Mouse (Mus musculus) liver, embryonic 11.5 days (tissue): ENCODE results near the gene Chadl. TPM values are rescaled to one million over a fixed set of nuclear protein-coding genes. Genes with fewer than 3 reads are reported as not detected.

Source experiments
- ATAC-seq: fragments of 200-750 bp; cut with Nextera tagmentation; replicated peaks from 2 replicates; pipeline ENCODE4 v1.8.0; 2017; ENCODE audit warnings: moderate number of reproducible peaks, mild to moderate bottlenecking, moderate TSS enrichment, moderate library complexity; ENCODE audit not compliant: low FRiP score
- DNase-seq: peaks from one replicate; pipeline ENCODE4 v3.0.0-alpha.2; 2017; ENCODE audit warnings: low spot score
- H3K27ac ChIP-seq: fragments of 300-500 bp; sonication (generic); 2 replicates; pipeline ENCODE4 v1.5.1; 2014; ENCODE audit warnings: mild to moderate bottlenecking, low read depth, low read length, control low read depth
- H3K27me3 ChIP-seq: fragments of 300-500 bp; sonication (generic); replicated peaks from 2 replicates; pipeline ENCODE4 v1.6.1; 2014; ENCODE audit warnings: low read length, mixed read lengths; ENCODE audit not compliant: control insufficient read depth, insufficient read depth
- H3K36me3 ChIP-seq: fragments of 300-500 bp; sonication (generic); 2 replicates; pipeline ENCODE4 v1.6.1; 2014; ENCODE audit warnings: mild to moderate bottlenecking, low read length, moderate library complexity, mixed read lengths; ENCODE audit not compliant: control insufficient read depth, insufficient read depth
- H3K4me1 ChIP-seq: fragments of 300-500 bp; sonication (generic); replicated peaks from 2 replicates; pipeline ENCODE4 v1.6.1; 2014; ENCODE audit warnings: low read length, mixed read lengths; ENCODE audit not compliant: control insufficient read depth, insufficient read depth
- H3K4me2 ChIP-seq: fragments of 300-500 bp; sonication (generic); 2 replicates; pipeline ENCODE4 v1.6.1; 2014; ENCODE audit warnings: mild to moderate bottlenecking, control low read depth, moderate library complexity
- H3K4me3 ChIP-seq: fragments of 300-500 bp; sonication (generic); 2 replicates; pipeline ENCODE4 v1.5.1; 2014; ENCODE audit warnings: low read depth, low read length, control low read depth
- H3K9ac ChIP-seq: fragments of 300-500 bp; sonication (generic); 2 replicates; pipeline ENCODE4 v1.6.1; 2014; ENCODE audit warnings: low read depth, low read length, control low read depth
- H3K9me3 ChIP-seq: fragments of 300-500 bp; sonication (generic); 2 replicates; pipeline ENCODE4 v1.6.1; 2016; ENCODE audit warnings: low read length, inconsistent platforms, mixed read lengths; ENCODE audit not compliant: control insufficient read depth
- WGBS: fragments of 180-500 bp; shearing (Covaris S2); extraction: QIAGEN DNeasy Blood & Tissue Kit; methylation state at CpG from one replicate; pipeline ENCODE4 v1.1.7; 2014; 5-methylcytosine and 5-hydroxymethylcytosine counted together
- polyA plus RNA-seq: library from polyadenylated mRNA; unstranded; fragments of >200 nt; fragmentation: Nextera tagmentation; extraction: Ambion mirVana; gene quantifications from 2 replicates; pipeline ENCODE4 v1.2.1, GENCODE M21; 2014

Chadl gene
- polyA plus RNA-seq, 1 experiment from 2014 or later, result 1.5 TPM

DNA sequence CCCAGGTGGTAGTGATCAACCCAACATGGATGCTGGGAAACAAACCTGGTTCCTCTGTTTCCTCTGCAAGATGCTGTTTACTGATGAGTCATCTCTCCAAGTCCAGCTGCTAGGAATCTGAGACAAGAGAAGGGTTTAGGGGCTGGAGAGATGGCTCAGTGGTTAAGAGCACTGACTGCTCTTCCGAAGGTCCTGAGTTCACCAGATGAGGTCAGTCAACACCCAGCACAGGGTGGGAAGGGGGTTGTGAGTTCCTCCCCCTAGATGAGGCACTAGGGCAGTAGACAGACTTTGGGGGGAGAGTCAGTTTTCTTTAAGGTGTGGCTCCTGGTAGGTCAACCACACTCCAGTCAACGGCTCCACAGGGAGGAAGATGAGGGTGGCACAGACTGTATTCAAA lies 35.4 kb downstream of the Chadl start:
- Histone ChIP-seq H3K4me1 (peaks cover 4% of the 10 kb centered on the region), H3K9ac (no peak overlapping the region), H3K27me3 (no peaks in the 10 kb centered on the region), H3K36me3 (no peaks in the 10 kb centered on the region), H3K4me2 (no peak overlapping the region), H3K4me3 (no peak overlapping the region), H3K9me3 (no peaks in the 10 kb centered on the region), H3K27ac (no peak overlapping the region)
- no peak for ATAC-seq
- DNase-seq, result no peak
- 83% methylated on average over 2 of the region's 2 CpGs for WGBS

DNA sequence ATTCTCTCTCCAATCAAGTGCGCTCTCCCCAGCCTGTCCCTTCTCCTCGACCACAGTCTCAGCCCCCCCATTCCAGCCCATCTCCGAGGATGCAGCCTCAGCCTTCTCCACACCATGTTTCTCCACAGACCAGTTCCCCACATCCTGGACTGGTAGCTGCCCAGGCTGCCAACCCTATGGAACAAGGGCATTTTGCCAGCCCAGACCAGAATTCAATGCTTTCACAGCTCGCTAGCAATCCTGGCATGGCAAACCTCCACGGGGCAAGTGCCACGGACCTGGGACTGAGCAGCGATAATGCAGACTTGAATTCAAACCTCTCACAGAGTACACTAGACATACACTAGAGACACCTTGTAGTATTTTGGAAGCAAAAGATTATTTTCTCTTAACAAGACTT lies 46.5 kb downstream of the Chadl start:
- Histone ChIP-seq H3K4me1 (no peaks in the 10 kb centered on the region), H3K9me3 (no peaks in the 10 kb centered on the region), H3K4me3 (no peak overlapping the region), H3K4me2 (no peak overlapping the region), H3K27ac (no peak overlapping the region), H3K27me3 (no peaks in the 10 kb centered on the region), H3K36me3 (peaks cover 43% of the 10 kb centered on the region), H3K9ac (no peak overlapping the region)
- WGBS, result 94% methylated on average over 7 of the region's 7 CpGs
- DNase-seq (no peak), ATAC-seq (no peak)

DNA sequence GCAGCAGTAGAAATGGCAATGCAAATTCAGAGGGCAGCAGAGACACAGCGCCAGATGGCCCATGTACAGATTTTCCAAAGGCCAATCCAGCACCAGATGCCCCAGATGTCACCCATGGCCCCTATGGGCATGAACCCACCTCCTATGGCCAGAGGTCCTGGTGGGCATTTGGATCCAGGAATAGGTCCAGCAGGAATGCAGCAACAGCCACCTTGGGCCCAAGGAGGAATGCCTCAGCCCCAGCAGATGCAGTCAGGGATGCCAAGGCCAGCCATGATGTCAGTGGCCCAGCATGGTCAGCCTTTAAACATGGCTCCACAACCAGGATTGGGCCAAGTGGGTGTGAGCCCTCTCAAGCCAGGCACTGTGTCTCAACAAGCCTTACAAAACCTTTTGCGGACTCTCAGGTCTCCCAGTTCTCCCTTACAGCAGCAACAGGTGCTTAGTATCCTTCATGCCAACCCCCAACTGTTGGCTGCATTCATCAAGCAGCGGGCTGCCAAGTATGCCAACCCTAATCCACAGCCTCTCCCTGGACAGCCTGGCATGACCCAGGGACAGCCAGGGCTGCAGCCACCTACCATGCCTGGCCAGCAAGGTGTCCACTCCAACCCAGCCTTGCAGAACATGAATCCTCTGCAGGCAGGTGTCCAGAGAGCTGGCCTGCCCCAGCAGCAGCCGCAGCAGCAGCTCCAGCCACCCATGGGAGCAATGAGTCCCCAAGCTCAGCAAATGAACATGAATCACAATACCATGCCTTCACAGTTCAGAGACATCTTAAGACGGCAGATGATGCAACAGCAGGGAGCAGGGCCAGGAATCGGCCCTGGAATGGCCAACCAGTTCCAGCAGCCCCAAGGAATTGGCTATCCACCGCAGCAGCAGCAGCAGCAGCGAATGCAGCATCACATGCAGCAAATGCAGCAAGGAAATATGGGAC lies 47.3 kb downstream of the Chadl start:
- no peaks in the 10 kb centered on the region for H3K27me3 ChIP-seq
- no peak overlapping the region for H3K9ac ChIP-seq
- no peak overlapping the region for H3K27ac ChIP-seq
- H3K4me2 ChIP-seq, result no peak overlapping the region
- WGBS, result 95% methylated on average over 8 of the region's 8 CpGs
- peaks cover 48% of the 10 kb centered on the region for H3K36me3 ChIP-seq
- DNase-seq (no peak), ATAC-seq (no peak)
- H3K9me3 ChIP-seq, result no peaks in the 10 kb centered on the region
- H3K4me3 ChIP-seq, result no peak overlapping the region
- no peaks in the 10 kb centered on the region for H3K4me1 ChIP-seq

Other genes starting within 250 kb of the Chadl start
- gene Rbx1, start 231.0 kb downstream of the Chadl start, polyA plus RNA-seq, result 505 and 532 TPM in 2 replicates
- gene Ep300, start 111.9 kb downstream of the Chadl start, polyA plus RNA-seq, result 18.1 and 22.9 TPM in 2 replicates
- gene L3mbtl2, start 33.4 kb downstream of the Chadl start, polyA plus RNA-seq, result 39.0 and 43.1 TPM in 2 replicates
- gene Zc3h7b, start 47.8 kb upstream of the Chadl start, polyA plus RNA-seq, result 23.4 and 24.2 TPM in 2 replicates
- 134 and 139 TPM in 2 replicates for gene Rangap1, start 48.2 kb upstream of the Chadl start, polyA plus RNA-seq
- gene Tef, start 105.1 kb upstream of the Chadl start, polyA plus RNA-seq, result 12.0 and 12.6 TPM in 2 replicates
- gene Tob2, start 161.5 kb upstream of the Chadl start, polyA plus RNA-seq, result 18.3 and 19.3 TPM in 2 replicates
- 224 and 237 TPM in 2 replicates for gene Phf5a, start 174.6 kb upstream of the Chadl start, polyA plus RNA-seq
- 177 and 185 TPM in 2 replicates for gene Aco2, start 175.0 kb upstream of the Chadl start, polyA plus RNA-seq
- gene Polr3h, start 229.0 kb upstream of the Chadl start, polyA plus RNA-seq, result 131 and 134 TPM in 2 replicates
- 3.7 and 3.9 TPM in 2 replicates for gene Csdc2, start 239.5 kb upstream of the Chadl start, polyA plus RNA-seq